Mouse (Mus musculus) hindbrain, embryonic 16.5 days (tissue): Measurements from ENCODE around the gene Zfp865. TPM values are rescaled to one million over a fixed set of nuclear protein-coding genes. Genes with fewer than 3 reads are reported as not detected.
"Not testable (repeated sequence)": the region's sequence is repeated elsewhere in the genome, so short reads cannot be mapped to it uniquely, and the experiment has no call there.

Experiments used
- ATAC-seq: fragments of 200-750 bp; cut with Nextera tagmentation; 2 replicates; pipeline ENCODE4 v1.8.0; 2017; ENCODE audit warnings: moderate TSS enrichment, moderate library complexity
- H3K27ac ChIP-seq: fragments of 300-500 bp; sonication (generic); 2 replicates; pipeline ENCODE4 v1.5.1; 2014; ENCODE audit warnings: low read depth, mild to moderate bottlenecking, control low read depth, low read length, moderate library complexity
- H3K27me3 ChIP-seq: fragments of 300-500 bp; sonication (generic); replicated peaks from 2 replicates; pipeline ENCODE4 v1.6.1; 2014; ENCODE audit warnings: low read length; ENCODE audit not compliant: control insufficient read depth, insufficient read depth
- H3K36me3 ChIP-seq: fragments of 300-500 bp; sonication (generic); 2 replicates; pipeline ENCODE4 v1.6.1; 2014; ENCODE audit warnings: mild to moderate bottlenecking, low read length, moderate library complexity, mixed read lengths; ENCODE audit not compliant: control insufficient read depth, insufficient read depth
- H3K4me1 ChIP-seq: fragments of 300-500 bp; sonication (generic); 2 replicates; pipeline ENCODE4 v1.6.1; 2014; ENCODE audit warnings: low read depth, low read length; ENCODE audit not compliant: control insufficient read depth, insufficient read depth
- H3K4me2 ChIP-seq: fragments of 300-500 bp; sonication (generic); 2 replicates; pipeline ENCODE4 v1.6.1; 2014; ENCODE audit warnings: mild to moderate bottlenecking, low read length, control low read depth, moderate library complexity
- H3K4me3 ChIP-seq: fragments of 300-500 bp; sonication (generic); 2 replicates; pipeline ENCODE4 v1.5.1; 2014; ENCODE audit warnings: mild to moderate bottlenecking, low read length, control low read depth, moderate library complexity
- H3K9ac ChIP-seq: fragments of 300-500 bp; sonication (generic); 2 replicates; pipeline ENCODE4 v1.6.1; 2014; ENCODE audit warnings: low read depth, mild to moderate bottlenecking, control low read depth, low read length, moderate library complexity
- H3K9me3 ChIP-seq: fragments of 300-500 bp; sonication (generic); 2 replicates; pipeline ENCODE4 v1.6.1; 2014; ENCODE audit warnings: mild to moderate bottlenecking, low read length, moderate library complexity; ENCODE audit not compliant: control insufficient read depth
- WGBS: fragments of 180-500 bp; shearing (Covaris S2); extraction: QIAGEN DNeasy Blood & Tissue Kit; methylation state at CpG from one replicate; pipeline ENCODE4 v1.1.7; 2014; 5-methylcytosine and 5-hydroxymethylcytosine counted together
- polyA plus RNA-seq: library from polyadenylated mRNA; unstranded; fragments of >200 nt; fragmentation: Nextera tagmentation; extraction: Ambion mirVana; gene quantifications from 2 replicates; pipeline ENCODE4 v1.2.1, GENCODE M21; 2015

Zfp865 gene
- polyA plus RNA-seq, 1 experiment from 2014 or later = 5.8 TPM

DNA sequence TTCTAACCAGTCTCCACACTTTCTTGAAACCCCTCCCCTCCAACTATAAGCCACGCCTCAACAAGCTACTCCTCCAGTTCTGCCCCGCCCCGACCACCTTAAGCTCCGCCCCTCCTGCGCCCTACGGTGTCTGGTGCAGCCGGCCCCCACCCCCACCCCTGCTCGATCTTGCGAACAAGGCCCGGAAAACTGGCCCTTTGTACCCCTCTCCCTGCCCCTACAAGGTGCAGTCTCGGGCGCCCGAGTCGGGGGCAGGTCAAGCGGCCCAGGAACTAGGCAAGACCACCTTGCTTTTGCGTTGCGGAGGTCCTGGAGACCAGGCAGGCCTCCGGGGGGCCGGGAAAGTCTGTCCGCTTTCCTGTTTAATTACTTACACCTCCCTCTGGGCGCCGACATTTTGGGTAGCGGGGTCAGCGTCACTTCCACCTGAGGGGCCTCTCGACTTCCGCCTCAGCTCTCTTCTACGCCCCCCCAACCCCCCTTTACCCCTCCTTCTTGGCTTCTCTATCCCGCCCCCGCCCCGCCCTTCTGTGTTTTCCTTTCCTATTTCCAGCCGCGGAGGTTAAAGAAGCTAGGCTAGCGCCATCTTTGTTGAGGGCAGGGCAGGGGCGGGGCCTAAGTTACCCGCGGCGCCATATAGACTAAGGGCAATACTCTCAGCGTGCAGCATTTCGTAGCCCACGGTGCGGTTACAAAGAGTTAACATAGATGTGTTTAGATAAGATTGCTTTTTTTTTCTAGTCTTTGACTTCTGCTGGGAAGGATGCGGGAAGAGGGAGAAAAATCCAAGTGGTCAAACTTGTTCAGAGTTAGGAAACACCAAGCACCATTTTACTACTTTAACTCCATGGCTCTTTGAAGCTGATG is 5.7 kb upstream of the Zfp865 start, which contains the start of the genes Zfp524 and Fiz1:
Gene Zfp524 (plus strand): TSS at position 165 of the 867 bp plus-strand sequence.
Gene Fiz1 (minus strand): TSS at position 447 of the 867 bp plus-strand sequence.
- WGBS = under 1% methylated on average over 35 of the region's 42 CpGs
- peak within 1 kb of the TSS; percentile 98 for H3K27ac ChIP-seq
- H3K27me3 ChIP-seq = no peaks in the 10 kb centered on the region
- H3K36me3 ChIP-seq = peaks cover 24% of the 10 kb centered on the region
- H3K9ac ChIP-seq = peak within 1 kb of the TSS; percentile 66
- H3K4me3 ChIP-seq = peak within 1 kb of the TSS; percentile 51
- peak; percentile 82 for ATAC-seq
- H3K4me1 ChIP-seq = peaks cover 8% of the 10 kb centered on the region
- no peaks in the 10 kb centered on the region for H3K9me3 ChIP-seq
- peak within 1 kb of the TSS; percentile 67 for H3K4me2 ChIP-seq

DNA sequence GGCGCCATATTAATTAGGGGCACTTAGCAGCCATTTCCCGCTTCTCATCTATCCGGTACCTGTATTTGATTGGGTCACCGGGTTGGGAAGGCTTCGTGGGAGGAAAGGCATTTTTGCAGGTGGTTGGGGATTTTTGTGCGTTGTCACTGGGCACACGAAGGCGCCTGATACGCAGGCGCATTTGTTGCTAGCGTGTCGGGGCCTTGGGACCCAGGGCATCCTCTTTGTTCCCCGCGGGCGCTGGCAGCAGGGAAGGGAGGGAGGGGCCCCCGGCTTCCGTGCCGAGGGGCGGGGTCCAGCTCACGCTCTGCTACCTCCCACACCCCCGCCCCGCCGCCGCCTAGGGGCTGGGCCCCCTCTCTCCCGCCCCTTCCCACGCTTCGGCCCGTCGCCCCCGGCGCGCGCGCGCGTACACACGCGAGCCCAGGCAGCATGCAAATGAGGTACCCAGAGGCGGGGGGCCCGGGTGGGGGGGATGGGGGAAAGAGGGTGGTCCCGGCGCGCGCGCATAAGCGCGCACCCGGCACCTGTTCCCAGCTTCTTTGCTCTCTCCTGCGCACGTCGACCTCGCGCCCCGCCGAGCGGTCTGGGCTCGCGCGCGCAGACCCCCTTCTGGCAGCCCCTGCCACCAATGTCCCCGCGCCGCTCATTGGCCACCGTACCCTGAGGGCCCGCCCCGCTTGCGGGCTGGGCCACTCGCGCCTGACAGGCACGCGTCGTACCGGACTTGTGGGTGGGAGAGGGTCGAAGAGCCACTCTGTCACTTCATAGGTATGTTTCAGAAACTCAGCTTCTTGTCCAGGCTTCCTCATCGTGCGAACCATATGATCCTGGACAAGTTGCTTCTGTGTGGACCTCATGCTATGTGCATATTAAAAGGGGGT is 4.8 kb upstream of the Zfp865 start, which contains the start of gene Gm44973:
Gene Gm44973 (plus strand): TSS at position 379 of the 884 bp plus-strand sequence.
- H3K9ac ChIP-seq = peak within 1 kb of the TSS; percentile 66
- under 1% methylated on average over 67 of the region's 76 CpGs for WGBS
- H3K36me3 ChIP-seq = peaks cover 18% of the 10 kb centered on the region

DNA sequence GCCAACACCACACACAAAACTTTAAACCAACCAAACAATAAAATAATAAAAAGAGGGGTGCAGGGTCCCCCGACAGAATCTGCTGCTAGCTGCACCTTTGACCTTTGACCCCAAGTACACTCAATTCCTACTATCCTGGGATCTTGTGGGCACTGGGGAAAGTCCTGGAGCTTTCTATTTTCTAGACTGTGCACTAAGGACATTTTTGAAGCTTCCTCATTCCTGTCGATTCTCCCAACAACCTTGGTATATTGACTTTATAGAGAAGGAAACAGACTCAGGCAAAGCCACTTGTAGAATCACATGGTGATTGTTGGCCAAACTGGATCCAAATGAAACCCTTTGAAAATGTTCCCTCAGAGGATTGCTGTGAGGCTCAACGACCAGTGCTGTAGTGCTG is 4.1 kb upstream of the Zfp865 start:
- Histone ChIP-seq H3K36me3 (peaks cover 13% of the 10 kb centered on the region), H3K4me3 (peak overlapping the region; percentile 51), H3K27ac (peak overlapping the region; percentile 98), H3K9me3 (no peaks in the 10 kb centered on the region), H3K4me2 (peak overlapping the region; percentile 63), H3K9ac (peak overlapping the region; percentile 64), H3K27me3 (no peaks in the 10 kb centered on the region), H3K4me1 (peaks cover 12% of the 10 kb centered on the region)
- ATAC-seq = no peak
- WGBS = 65% methylated on average over 3 of the region's 3 CpGs

More for the DNA sequence above, 4.8 kb upstream of the Zfp865 start, which contains the start of gene Gm44973:
- H3K27me3 ChIP-seq = no peaks in the 10 kb centered on the region
- H3K9me3 ChIP-seq = no peaks in the 10 kb centered on the region
- ATAC-seq = peak; percentile 76
- peak within 1 kb of the TSS; percentile 67 for H3K4me2 ChIP-seq
- peaks cover 10% of the 10 kb centered on the region for H3K4me1 ChIP-seq
- H3K27ac ChIP-seq = peak within 1 kb of the TSS; percentile 98
- peak within 1 kb of the TSS; percentile 51 for H3K4me3 ChIP-seq

DNA sequence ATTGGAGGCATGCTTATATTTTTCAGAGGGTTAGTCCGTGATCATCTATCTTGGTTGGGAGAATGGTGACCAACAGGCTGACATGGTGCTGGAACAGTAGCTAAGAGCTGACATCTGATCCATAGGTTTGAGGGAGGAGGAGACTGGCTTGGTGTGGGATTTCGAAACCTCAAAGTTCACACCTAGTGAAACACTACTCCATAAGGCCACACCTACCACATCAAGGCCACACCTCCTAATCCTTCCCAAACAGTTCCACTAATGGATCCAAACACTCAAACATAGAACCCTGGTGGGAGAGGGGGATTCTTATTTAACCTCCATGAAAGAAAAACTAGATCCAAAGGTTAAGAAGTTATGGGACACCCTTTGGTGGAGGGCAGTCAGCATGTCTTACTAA is 3.3 kb upstream of the Zfp865 start:
- no peak overlapping the region for H3K4me3 ChIP-seq
- H3K36me3 ChIP-seq = peaks cover 5% of the 10 kb centered on the region
- H3K9ac ChIP-seq = no peak overlapping the region
- WGBS = 100% methylated on average over 2 of the region's 2 CpGs
- H3K27ac ChIP-seq = no peak overlapping the region
- H3K4me1 ChIP-seq = peaks cover 19% of the 10 kb centered on the region
- no peaks in the 10 kb centered on the region for H3K27me3 ChIP-seq
- no peak overlapping the region for H3K4me2 ChIP-seq
- ATAC-seq = no peak
- H3K9me3 ChIP-seq = no peaks in the 10 kb centered on the region

DNA sequence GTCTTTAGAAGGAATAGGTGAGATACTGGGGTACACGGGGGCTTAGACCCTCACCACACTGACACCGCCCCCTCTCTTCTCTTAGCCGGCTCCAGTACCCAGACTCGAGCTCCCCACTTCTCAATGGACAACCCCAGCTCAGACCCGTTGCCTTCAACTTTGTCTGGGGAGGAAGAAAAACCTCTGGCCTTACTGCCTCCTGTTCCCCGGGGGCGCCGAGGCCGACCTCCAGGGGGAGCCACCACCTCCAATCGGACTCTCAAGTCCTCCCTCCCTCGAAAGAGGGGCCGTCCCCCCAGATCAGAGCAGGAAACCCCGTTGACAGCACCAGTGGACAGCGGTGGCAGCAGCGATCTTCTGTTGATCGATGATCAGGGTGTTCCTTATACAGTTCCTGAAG is 2.8 kb upstream of the Zfp865 start:
- peaks cover 5% of the 10 kb centered on the region for H3K36me3 ChIP-seq
- H3K9ac ChIP-seq = no peak overlapping the region
- H3K9me3 ChIP-seq = no peaks in the 10 kb centered on the region
- 94% methylated on average over 16 of the region's 16 CpGs for WGBS
- no peak overlapping the region for H3K4me2 ChIP-seq
- no peak for ATAC-seq
- no peaks in the 10 kb centered on the region for H3K27me3 ChIP-seq
- peaks cover 19% of the 10 kb centered on the region for H3K4me1 ChIP-seq
- H3K4me3 ChIP-seq = no peak overlapping the region
- H3K27ac ChIP-seq = no peak overlapping the region

DNA sequence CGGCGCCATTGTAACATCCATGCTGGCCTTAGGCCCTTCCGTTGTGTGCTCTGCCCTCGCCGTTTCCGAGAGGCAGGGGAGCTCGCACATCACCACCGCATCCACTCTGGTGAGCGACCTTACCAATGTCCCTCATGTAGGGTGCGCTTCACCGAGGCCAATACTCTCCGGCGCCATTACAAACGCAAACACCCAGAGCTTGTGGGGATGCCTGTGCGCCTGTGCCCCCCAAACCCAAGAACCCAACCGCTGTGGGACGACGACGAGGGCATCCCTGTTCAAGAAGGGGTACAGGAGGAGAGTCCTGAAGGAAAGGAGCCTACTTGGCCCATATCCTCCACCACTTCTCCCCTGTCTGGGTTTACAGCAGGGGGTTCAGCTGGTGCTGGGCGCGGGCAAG is 2.2 kb upstream of the Zfp865 start:
- H3K9me3 ChIP-seq = no peaks in the 10 kb centered on the region
- no peak overlapping the region for H3K27ac ChIP-seq
- no peak overlapping the region for H3K9ac ChIP-seq
- 0 out of 2 replicates have a peak, but pooled peaks cover 4% of the 10 kb centered on the region for H3K36me3 ChIP-seq
- WGBS = 97% methylated on average over 21 of the region's 21 CpGs
- no peaks in the 10 kb centered on the region for H3K27me3 ChIP-seq
- H3K4me3 ChIP-seq = no peak overlapping the region
- ATAC-seq = no peak
- H3K4me1 ChIP-seq = peaks cover 19% of the 10 kb centered on the region
- no peak overlapping the region for H3K4me2 ChIP-seq

DNA sequence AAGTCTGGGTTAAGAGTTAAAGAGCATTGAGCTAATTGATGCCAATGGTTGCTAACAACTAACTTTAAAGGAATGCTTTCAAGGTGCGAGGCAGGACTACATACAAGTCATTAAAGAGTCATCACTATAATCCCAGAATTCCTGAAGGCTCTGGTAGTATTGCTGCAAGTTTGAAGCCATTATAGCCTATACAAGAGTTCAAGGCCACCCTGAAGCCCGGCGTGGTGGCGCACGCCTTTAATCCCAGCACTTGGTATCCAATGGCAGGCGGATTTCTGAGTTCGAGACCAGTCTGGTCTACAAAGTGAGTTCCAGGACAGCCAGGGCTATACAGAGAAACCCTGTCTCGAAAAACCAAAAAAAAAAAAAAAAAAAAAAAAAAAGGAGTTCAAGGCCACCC is 600 bp upstream of the Zfp865 start:
- H3K36me3 ChIP-seq, H3K9ac ChIP-seq, ATAC-seq, H3K9me3 ChIP-seq, H3K27me3 ChIP-seq: not testable (repeated sequence)
- 31% methylated on average over 8 of the region's 8 CpGs for WGBS
- peaks cover 17% of the 10 kb centered on the region for H3K4me1 ChIP-seq
- H3K27ac ChIP-seq = peak overlapping the region; percentile 93
- peak overlapping the region; percentile 84 for H3K4me2 ChIP-seq
- H3K4me3 ChIP-seq = peak overlapping the region; percentile 81

DNA sequence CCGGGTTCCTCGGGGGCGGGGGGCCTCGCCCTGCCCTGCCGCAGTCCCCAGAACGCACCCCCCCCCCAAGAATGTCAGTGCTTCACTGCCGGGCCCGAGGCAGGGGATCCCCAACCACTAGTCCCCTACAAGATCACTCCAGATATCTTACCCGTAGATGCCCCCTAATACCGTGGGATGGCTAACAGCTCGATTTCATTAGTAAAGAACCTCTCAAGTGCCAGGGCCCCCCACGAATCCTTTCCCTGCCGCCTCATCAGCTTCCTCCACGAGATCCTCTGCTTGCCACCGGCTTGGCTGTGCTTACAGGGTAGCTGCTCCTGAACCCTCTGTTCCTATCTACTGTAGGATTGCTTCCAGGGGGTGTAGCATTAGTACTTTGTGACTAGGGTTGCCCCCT is 509 bp downstream of the Zfp865 start:
- peak overlapping the region; percentile 93 for H3K27ac ChIP-seq
- WGBS = 1% methylated on average over 12 of the region's 15 CpGs
- no peaks in the 10 kb centered on the region for H3K9me3 ChIP-seq
- H3K27me3 ChIP-seq = no peaks in the 10 kb centered on the region
- peak; percentile 37 for ATAC-seq
- H3K9ac ChIP-seq = peak overlapping the region; percentile 98
- H3K4me1 ChIP-seq = peaks cover 17% of the 10 kb centered on the region
- peak overlapping the region; percentile 84 for H3K4me2 ChIP-seq
- peaks cover 9% of the 10 kb centered on the region; the same call in 1 of the 2 replicates for H3K36me3 ChIP-seq
- H3K4me3 ChIP-seq = peak overlapping the region; percentile 81
